Mouse (Mus musculus) left cerebral cortex, adult 18-20 months (tissue): Measurements from ENCODE around the gene Psen1. TPM values are rescaled to one million over a fixed set of nuclear protein-coding genes. Genes with fewer than 3 reads are reported as not detected.
A peak's percentile ranks its signal among the peaks of the same experiment; 100 is the strongest.

Experiments used
- DNase-seq, 2 experiments: peaks; one replicate each; pipeline ENCODE4 v3.0.0; 2021 to 2022; ENCODE audit warnings: low spot score in 2 of 2, mixed read lengths in 1 of 2
- total RNA-seq, 2 experiments: library from RNA; stranded (reverse); gene quantifications; 2 replicates each; pipeline ENCODE4 v1.2.3; 2021

The Psen1 gene
- total RNA-seq, 2 experiments from 2014 or later = 59.4 to 72.0 TPM

GRCm38 (mm10) chr12:83770418-83771256 lies 82.7 kb downstream of the Psen1 start:
- peak in 1 of 2 experiments; percentile 48 for DNase-seq

DNA sequence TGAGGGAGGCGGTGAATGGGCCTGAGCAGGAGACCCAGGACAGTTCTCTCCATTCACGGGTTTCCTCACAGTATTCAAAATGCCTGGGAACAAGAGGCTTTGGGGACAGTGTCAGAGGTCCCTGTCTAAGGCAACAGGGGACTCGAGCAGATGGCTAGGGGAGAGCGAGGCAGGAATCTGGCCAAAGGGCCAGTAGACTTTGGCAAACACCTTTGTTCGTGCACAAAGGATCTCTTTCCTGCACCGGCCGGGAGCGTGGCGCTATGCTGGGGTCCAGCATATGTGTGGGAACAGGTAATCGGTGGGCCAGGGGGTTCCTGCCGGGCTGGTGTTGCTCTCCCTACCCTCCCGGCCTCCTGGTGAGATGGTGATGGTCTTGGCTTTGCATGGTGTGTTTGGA lies 87.7 kb downstream of the Psen1 start:
- no peak for DNase-seq

DNA sequence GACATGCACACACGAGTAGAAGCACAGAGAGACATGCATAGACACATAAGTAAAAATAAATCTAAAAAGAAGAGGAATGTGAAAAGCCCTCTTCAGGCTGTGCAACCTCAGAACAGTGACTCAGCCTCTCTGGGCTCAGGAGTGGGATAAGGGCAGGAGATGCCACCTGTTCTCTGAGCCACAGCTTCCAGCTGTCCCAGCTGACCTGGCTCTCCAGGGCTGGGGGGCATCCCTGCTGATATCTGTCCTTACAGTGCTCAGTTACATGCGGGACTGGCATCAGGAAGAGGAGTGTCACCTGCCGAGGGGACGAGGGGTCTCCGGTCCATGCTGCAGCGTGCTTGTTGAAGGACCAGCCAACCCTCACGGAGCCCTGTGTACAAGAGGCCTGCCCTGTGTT lies 88.8 kb downstream of the Psen1 start:
- no peak for DNase-seq

GRCm38 (mm10) chr12:83780181-83780580 lies 92.2 kb downstream of the Psen1 start:
- no peak for DNase-seq

DNA sequence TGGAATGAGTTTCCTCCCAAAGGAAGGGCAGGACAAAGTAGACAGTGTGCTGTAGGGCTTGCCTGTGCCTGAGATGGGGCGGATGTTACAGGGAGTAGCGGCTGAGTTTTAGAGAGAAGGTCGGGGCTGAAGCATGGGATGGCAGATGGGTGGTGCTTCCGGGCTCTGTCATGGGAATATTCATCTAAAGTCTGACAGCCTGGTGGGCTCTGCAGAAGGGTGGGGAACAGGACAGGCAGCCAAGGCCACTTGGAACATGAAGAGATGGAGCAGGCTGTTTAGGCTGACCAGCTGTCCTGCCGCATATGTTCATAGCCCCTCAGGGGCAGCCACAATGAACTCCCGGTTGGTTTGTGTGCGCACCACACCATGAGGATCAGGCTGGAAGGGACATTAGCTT lies 93.3 kb downstream of the Psen1 start:
- DNase-seq = no peak

- DNase-seq = no peak
Observed at GRCm38 (mm10) chr12:83781640-83782278, 93.8 kb downstream of the Psen1 start.

- DNase-seq = no peak
Observed at GRCm38 (mm10) chr12:83782669-83783068, 94.7 kb downstream of the Psen1 start.

Other genes with a start within 250 kb of the Psen1 start
- gene Dpf3, start 200.4 kb upstream of the Psen1 start, total RNA-seq = 1 to 10 TPM; 4.9 to 5.6 TPM
- gene Dcaf4, start 167.7 kb upstream of the Psen1 start, total RNA-seq = 10 to 100 TPM; 25.9 to 27.0 TPM
- 10 to 100 TPM; 42.7 to 46.6 TPM for gene Zfyve1, start 90.9 kb upstream of the Psen1 start, total RNA-seq
- 100 to 1,000 TPM; 101 TPM for gene Rbm25, start 56.9 kb upstream of the Psen1 start, total RNA-seq
- gene Papln, start 75.5 kb downstream of the Psen1 start, total RNA-seq = 1 to 10 TPM; 8.5 to 8.9 TPM
- gene Numb, start 233.8 kb downstream of the Psen1 start, total RNA-seq = 10 to 100 TPM; 69.9 to 76.2 TPM